Mouse (Mus musculus) right cerebral cortex, adult 2 months (tissue): ENCODE results near the gene AI464131.
"Not testable (repeated sequence)": the region's sequence is repeated elsewhere in the genome, so short reads cannot be mapped to it uniquely, and the experiment has no call there.

Source experiments
- DNase-seq, 2 experiments: peaks; one replicate each; pipeline ENCODE4 v3.0.0; 2021 to 2022; ENCODE audit warnings: low spot score in 2 of 2

The AI464131 gene

GRCm38 (mm10) chr4:41470051-41470683 is 32.7 kb downstream of the AI464131 start:
- DNase-seq, result no peak

GRCm38 (mm10) chr4:41469199-41469598 is 33.7 kb downstream of the AI464131 start:
- DNase-seq, result no peak

GRCm38 (mm10) chr4:41468396-41469080 is 34.3 kb downstream of the AI464131 start:
- peak; percentile 74 to 78 for DNase-seq

- no peak for DNase-seq
Measured at GRCm38 (mm10) chr4:41465287-41465665, 37.6 kb downstream of the AI464131 start.

- DNase-seq, result peak; percentile 98 to 99
Measured at GRCm38 (mm10) chr4:41464345-41465286, 38.3 kb downstream of the AI464131 start, which contains the start of the genes Kif24 and Nudt2. TSS of gene Kif24 (minus strand) at chr4:41464887. TSS of gene Nudt2 (plus strand) at chr4:41465151.

- not testable (repeated sequence) for DNase-seq
Measured at GRCm38 (mm10) chr4:41463051-41463738, 39.7 kb downstream of the AI464131 start.

- no peak for DNase-seq
Measured at GRCm38 (mm10) chr4:41460690-41461089, 42.2 kb downstream of the AI464131 start.

- DNase-seq, result no peak
Measured at GRCm38 (mm10) chr4:41447595-41447994, 55.3 kb downstream of the AI464131 start.
